Mouse (Mus musculus) layer of hippocampus, postnatal 10 days (tissue): ENCODE results near the gene Nbl1. TPM values are rescaled to one million over a fixed set of nuclear protein-coding genes. Genes with fewer than 3 reads are reported as not detected.

Experiments
- DNase-seq, 2 experiments: peaks; one replicate each; pipeline ENCODE4 v3.0.0; 2021; ENCODE audit warnings: low spot score in 2 of 2
- total RNA-seq, 2 experiments: library from RNA; stranded (reverse); gene quantifications; 2 replicates each; pipeline ENCODE4 v1.2.3; 2021

The Nbl1 gene
- total RNA-seq, 2 experiments from 2014 or later, result 64.4 to 83.9 TPM

- DNase-seq, result no peak
Observed at GRCm38 (mm10) chr4:139033263-139034009, 59.4 kb downstream of the Nbl1 start.

DNA sequence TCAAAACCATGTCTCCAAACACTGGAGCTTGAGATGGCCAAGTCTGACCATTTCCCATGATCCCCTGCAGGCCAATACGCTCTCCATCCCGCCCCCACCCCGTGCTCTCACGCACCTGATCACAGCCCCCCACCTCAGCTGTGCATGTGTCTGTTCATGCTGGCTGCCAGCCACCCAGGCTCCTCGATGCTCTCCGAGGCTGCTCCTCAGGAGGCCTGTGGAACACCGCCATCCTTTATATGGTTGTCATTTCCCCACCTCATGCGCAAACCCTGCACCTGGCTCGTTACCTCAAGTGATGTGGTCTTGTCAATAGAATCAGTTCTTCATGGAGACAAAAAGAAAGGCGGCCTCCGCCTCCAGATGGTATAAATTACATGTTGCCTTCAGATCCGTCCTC, 60.3 kb downstream of the Nbl1 start:
- no peak for DNase-seq

Other genes with a start within 250 kb of the Nbl1 start
- 1 to 10 TPM in 1 of 2 experiments, under 1 TPM in 1; 0.65 to 2.1 TPM for gene Pla2g5, start 229.5 kb downstream of the Nbl1 start, total RNA-seq
- gene Gm13030, start 219.0 kb downstream of the Nbl1 start, total RNA-seq, result not detected
- not detected for gene Pla2g2e, start 215.1 kb downstream of the Nbl1 start, total RNA-seq
- 10 to 100 TPM; 12.3 to 13.1 TPM for gene Otud3, start 179.0 kb downstream of the Nbl1 start, total RNA-seq
- gene Rnf186, start 125.9 kb downstream of the Nbl1 start, total RNA-seq, result not detected
- 1 to 10 TPM; 1.5 to 1.8 TPM for gene Tmco4, start 120.1 kb downstream of the Nbl1 start, total RNA-seq
- gene Htr6, start 17.4 kb downstream of the Nbl1 start, total RNA-seq, result 1 to 10 TPM; 5.4 to 6.5 TPM
- gene Minos1, start 38.1 kb upstream of the Nbl1 start, total RNA-seq, result 100 to 1,000 TPM; 206 to 208 TPM
- gene Capzb, start 99.9 kb upstream of the Nbl1 start, total RNA-seq, result 100 to 1,000 TPM; 343 to 381 TPM
- 10 to 100 TPM; 11.0 to 11.9 TPM for gene Pqlc2, start 217.7 kb upstream of the Nbl1 start, total RNA-seq
- gene Akr7a5, start 217.8 kb upstream of the Nbl1 start, total RNA-seq, result 10 to 100 TPM; 30.0 to 31.7 TPM